Mouse (Mus musculus) embryonic fibroblast, embryonic 13.5 days (primary cell): ENCODE results near the gene Nr2c2ap. TPM values are rescaled to one million over a fixed set of nuclear protein-coding genes. Genes with fewer than 3 reads are reported as not detected.

Experiments
- H3K27ac ChIP-seq: 2 replicates; pipeline ENCODE4 v1.5.1; 2012; ENCODE audit warnings: low read length, control low read depth, inconsistent platforms; ENCODE audit not compliant: insufficient read depth
- H3K4me1 ChIP-seq: 2 replicates; pipeline ENCODE4 v1.6.1; 2011; ENCODE audit warnings: low read length; ENCODE audit not compliant: control insufficient read depth, insufficient read depth
- H3K4me3 ChIP-seq: 2 replicates; pipeline ENCODE4 v1.5.1; 2011; ENCODE audit warnings: mild to moderate bottlenecking, control low read depth, low read length; ENCODE audit not compliant: insufficient read depth
- CTCF ChIP-seq: IDR thresholded peaks from 2 replicates; pipeline ENCODE4 v1.5.1; 2011; ENCODE audit warnings: mild to moderate bottlenecking, control low read depth, low read length, moderate library complexity, borderline replicate concordance; ENCODE audit not compliant: insufficient read depth
- POLR2A ChIP-seq: IDR thresholded peaks from 2 replicates; pipeline ENCODE4 v1.6.1; 2011; ENCODE audit warnings: low read depth, mild to moderate bottlenecking, control low read depth, low read length, moderate library complexity
- polyA plus RNA-seq: library from polyadenylated mRNA; stranded (reverse); fragments of >200 nt; gene quantifications from 2 replicates; pipeline ENCODE4 v1.2.4, GENCODE M21; 2011; ENCODE audit warnings: low read depth; ENCODE audit not compliant: missing spikeins, insufficient read length

The Nr2c2ap gene
- 13.4 and 14.4 TPM in 2 replicates for polyA plus RNA-seq

DNA sequence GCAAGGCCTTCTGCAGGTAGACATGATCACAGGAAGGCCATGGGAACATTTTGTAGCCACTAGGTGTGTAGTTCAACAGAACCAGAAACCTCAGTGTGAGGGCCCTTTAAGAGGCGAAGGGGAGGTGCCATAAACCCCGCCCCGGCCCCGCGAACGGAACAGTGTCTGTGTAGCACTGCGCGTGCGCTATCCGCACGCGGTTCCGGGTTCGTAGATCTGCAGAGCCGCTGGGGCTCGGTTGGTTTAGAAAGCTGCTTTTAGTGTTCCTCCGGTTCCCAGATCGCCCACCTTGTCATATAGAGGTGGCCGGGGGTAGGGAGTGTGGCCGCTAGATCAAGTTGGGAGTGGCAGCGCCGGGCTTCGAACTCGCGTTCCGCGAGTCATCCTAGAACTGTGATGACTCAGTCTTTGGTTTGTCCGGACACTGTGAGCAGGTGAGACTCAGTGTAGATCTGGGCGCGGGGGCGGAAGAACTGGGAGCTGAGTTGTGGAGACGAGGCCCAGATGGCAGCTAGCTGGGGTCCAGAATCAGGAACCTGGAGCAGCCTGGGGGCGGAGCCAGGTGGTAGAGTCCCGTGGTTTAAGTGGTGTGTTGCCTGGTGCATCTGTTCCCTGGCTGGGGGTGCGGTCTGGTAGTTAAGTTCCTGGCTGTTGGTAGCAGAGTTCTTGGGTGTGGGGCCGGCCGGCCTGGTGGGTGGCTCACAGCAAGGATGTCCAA, at the start of gene Nr2c2ap:
TSS of gene Nr2c2ap (plus strand) at position 168 of the 718 bp plus-strand sequence.
- H3K4me1 ChIP-seq, result no peaks in the 10 kb centered on the region
- TF ChIP-seq POLR2A, result peak; percentile 79
- no peak for TF ChIP-seq CTCF
- peak within 1 kb of the TSS; percentile 76 for H3K4me3 ChIP-seq
- no peak within 1 kb of the TSS for H3K27ac ChIP-seq

DNA sequence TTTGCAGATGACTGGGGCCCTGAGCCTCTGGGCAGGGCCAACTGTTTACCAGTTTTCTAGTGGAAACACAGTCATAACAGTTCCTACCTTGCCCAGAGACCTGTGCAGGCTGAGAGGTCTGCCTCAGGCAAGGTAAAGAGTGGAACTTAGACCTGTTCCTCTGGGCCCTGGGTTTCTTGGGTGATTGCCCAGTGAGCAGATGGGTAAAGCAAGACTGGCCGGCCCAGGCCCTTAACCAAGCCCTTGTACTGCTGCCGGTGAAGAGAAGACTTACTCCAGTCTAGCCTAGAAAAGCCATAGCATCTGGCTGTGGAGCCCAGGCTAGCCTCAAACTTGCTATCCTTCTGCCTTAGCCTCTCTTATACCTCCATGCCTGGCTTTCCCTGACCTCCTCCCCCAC, 49.2 kb upstream of the Nr2c2ap start:
- Histone ChIP-seq H3K4me3 (no peak overlapping the region), H3K27ac (no peak overlapping the region), H3K4me1 (0 out of 2 replicates have a peak, but pooled peaks cover 3% of the 10 kb centered on the region)
- TF ChIP-seq CTCF (no peak), POLR2A (no peak)

DNA sequence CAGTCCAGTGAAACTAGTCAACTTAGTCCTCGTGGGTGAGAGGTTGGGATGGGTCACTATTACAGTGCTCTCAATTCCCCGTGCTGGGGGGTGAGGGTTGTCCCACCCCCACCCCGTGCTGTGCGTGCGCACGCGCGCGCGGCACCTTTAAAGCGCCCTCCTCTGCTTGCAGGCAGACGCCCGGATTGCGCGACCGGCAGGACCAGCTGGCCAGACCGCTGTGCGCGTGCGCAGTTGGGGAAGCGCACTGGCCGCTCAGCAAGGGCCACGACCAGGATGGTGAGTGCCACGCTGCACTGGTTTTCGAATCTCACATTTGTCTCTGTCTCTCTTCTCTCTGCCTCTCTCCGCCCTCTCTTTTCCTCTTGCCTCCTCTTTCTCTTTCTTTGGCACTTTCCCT, 47.8 kb upstream of the Nr2c2ap start, which contains the start of gene Hapln4:
TSS of gene Hapln4 (plus strand) at position 173 of the 400 bp plus-strand sequence.
- Histone ChIP-seq H3K27ac (no peak within 1 kb of the TSS), H3K4me3 (peak within 1 kb of the TSS; percentile 34), H3K4me1 (0 out of 2 replicates have a peak, but pooled peaks cover 3% of the 10 kb centered on the region)
- no peak for TF ChIP-seq CTCF
- peak; percentile 26; the same call in 1 of the 2 replicates for TF ChIP-seq POLR2A

DNA sequence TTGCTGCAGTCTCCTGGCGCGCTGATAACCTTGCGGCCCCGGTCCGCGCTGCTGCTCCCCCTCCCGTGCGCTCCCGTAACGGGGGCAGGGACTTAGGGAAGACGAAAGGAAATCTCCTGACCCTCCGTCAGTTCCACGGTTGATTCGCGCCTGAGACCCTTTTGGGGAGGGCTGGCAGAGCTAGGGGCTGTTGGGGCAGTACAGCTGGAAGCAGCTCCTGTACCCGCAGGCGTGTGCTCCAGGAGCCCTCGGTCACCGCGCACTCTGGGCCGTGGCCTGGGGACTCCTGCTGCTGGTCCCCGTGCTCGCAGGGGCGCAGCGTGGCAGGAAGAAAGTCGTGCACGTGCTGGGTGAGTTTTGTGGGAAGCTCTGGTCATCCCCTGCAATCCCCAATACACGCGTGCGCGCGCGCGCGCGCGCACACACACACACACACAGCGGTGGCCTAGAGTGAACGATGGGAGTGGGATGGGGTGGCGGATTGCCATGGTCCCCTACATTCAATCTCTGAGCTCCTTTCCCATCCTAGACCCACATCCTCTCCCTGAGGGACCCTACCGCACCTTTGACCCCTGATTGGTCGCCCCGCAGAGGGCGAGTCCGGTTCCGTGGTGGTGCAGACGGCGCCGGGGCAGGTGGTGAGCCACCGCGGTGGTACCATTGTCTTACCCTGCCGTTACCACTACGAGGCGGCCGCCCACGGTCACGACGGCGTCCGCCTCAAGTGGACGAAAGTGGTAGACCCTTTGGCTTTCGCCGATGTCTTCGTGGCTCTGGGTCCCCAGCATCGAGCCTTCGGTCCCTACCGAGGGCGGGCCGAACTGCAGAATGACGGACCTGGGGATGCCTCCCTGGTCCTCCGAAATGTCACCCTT, 46.7 kb upstream of the Nr2c2ap start:
- Histone ChIP-seq H3K27ac (no peak overlapping the region), H3K4me1 (0 out of 2 replicates have a peak, but pooled peaks cover 3% of the 10 kb centered on the region), H3K4me3 (peak overlapping the region; percentile 34)
- TF ChIP-seq CTCF, result no peak
- TF ChIP-seq POLR2A, result no peak

DNA sequence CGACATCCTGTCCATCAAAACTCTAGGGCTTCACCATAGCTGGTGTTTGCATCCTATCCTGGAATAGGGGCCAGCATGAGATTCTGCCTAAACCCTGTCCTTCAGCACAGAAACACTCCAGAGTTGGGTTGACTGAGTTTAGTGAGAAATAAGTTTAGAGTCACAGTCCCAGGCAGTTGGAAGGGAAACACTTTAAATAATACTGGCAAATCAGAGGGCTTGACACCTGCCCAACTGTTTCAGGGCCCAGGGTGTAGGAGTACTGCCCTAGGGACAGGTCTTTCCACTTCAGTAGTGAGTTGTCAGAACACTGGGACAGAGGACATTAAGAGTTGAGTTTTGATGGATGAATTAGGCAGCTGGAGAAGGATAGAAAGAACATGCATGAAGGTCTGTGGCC, 45.0 kb upstream of the Nr2c2ap start:
- Histone ChIP-seq H3K4me3 (no peak overlapping the region), H3K4me1 (0 out of 2 replicates have a peak, but pooled peaks cover 3% of the 10 kb centered on the region), H3K27ac (no peak overlapping the region)
- no peak for TF ChIP-seq CTCF
- TF ChIP-seq POLR2A, result no peak

DNA sequence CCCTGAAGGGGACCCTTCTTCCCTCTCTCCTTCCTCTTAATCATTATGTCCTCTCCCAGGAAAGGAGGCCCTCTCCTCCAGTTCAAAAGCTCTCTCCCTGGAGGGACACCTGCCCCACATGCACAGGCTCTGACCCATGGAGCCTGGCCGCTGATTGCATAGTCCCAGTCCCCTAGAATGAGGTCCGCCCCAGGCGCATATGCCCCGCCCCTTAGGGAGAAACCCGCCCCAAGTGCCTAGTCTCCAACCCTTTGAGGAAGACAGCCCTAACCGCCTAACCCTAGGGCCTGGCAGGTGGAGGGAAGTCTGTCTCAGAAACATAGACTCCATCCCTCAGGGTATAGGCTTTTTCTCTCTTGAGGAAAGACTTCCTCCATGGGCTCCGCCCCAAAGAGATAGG, 43.9 kb upstream of the Nr2c2ap start:
- no peak overlapping the region for H3K4me3 ChIP-seq
- H3K27ac ChIP-seq, result no peak overlapping the region
- TF ChIP-seq POLR2A (no peak), CTCF (no peak)
- 0 out of 2 replicates have a peak, but pooled peaks cover 3% of the 10 kb centered on the region for H3K4me1 ChIP-seq

DNA sequence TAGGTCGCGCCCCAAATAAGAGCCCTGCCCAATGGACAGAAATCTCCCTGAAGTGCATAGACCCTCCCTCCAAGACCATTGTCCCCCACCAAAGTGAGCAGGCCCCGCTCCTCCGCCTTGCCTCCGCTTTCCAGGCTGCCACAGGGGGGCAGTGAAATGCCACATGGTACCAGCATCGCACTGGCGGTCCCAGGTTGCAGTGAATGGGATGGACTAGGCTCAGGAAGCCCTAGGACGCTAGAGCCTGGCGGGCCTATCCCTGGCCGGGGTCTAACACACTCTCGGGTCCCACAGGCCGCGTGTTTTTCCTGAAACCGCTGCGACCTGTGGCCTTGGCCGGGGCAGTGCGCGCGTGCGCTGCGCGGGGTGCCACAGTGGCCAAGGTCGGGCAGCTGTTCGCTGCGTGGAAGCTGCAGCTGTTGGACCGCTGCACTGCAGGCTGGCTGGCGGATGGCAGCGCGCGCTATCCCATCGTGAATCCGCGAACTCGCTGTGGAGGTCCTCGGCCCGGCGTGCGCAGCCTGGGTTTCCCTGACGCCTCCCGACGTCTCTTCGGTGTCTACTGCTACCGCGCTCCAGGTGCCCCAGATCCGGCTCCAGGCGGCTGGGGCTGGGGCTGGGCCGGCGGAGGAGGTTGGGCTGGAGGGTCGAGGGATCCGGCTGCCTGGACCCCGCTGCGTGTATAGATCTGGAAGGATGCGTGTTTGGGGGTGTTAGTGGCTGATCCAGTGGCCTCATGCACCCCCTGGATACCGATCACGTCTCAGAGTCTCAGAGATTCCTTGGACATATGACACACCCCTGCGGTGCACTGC, 43.1 kb upstream of the Nr2c2ap start:
- no peak overlapping the region for H3K27ac ChIP-seq
- no peak overlapping the region for H3K4me3 ChIP-seq
- TF ChIP-seq POLR2A (no peak), CTCF (peak; percentile 93; the same call in 1 of the 2 replicates)
- 0 out of 2 replicates have a peak, but pooled peaks cover 3% of the 10 kb centered on the region for H3K4me1 ChIP-seq

DNA sequence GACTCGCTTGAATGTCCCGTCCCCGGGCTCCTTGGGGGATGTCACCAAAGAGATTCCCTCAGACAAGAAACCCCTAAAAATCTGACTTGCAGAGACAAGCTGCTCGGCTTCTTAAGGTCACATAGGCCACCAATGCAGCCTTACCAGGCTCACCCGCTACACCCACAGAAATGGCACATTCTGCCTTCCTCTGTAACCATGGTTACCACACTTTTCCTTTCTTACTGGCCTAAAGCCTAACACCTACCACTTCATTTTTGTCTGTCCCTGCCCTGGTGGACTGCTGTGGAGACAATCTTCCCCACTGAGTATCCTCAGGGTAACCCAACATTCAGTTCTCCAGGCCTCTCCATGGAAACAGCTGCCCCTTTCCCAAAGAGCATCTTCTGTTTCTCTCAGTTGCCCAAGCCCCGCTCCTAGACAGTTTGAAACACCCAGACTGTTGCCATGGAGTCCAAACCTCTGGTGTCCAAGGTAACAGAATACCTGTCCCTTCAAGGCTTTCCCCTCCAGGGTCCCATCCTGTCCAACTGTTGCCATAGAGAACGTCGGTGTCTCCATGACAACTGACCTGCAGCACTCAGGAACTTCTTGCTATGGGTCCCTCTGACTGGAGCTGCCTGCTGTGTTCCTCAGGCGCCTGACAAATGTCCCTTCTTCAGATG, 41.7 kb upstream of the Nr2c2ap start:
- Histone ChIP-seq H3K4me3 (no peak overlapping the region), H3K4me1 (no peaks in the 10 kb centered on the region), H3K27ac (no peak overlapping the region)
- TF ChIP-seq CTCF, result no peak
